15 mouse cellular contexts compared by ENCODE assay signal in genomic region chr15:103245616-103246015, GRCm38 (mm10). TPM values are rescaled to one million over a fixed set of nuclear protein-coding genes. Genes with fewer than 3 reads are reported as not detected.
A peak's percentile ranks its signal among the peaks of the same experiment; 100 is the strongest.
DNase-seq lines count a peak whose midpoint lies in the region; ATAC-seq and TF ChIP-seq lines count a peak whose summit lies in the region.
"Had no signal": no experiment of that assay in that cellular context is flagged by ENCODE, and none has a peak within 500 bp of the region (broad histone marks: within the 10 kb centered on the region; RNA-seq: fewer than 3 reads in every experiment).

No protein-coding gene starts in this region.

- TF ChIP-seq CTCF in MEL (IDR thresholded peaks at IDR 0.05 in 2 of 3, conservative IDR thresholded peaks at IDR 0.05 in 1 of 3; ENCODE audit: control insufficient read depth in 1 of 3, insufficient read depth in 1 of 3, low read depth in 2 of 3, low read length in 3 of 3, poor library complexity in 1 of 3, severe bottlenecking in 1 of 3), result no peak
- TF ChIP-seq CTCF in embryonic fibroblast, embryonic 13.5 days (IDR thresholded peaks at IDR 0.05; ENCODE audit: borderline replicate concordance, insufficient read depth, low read length), result no peak

- WGBS in heart, embryonic 15.5 days, result 40% methylated on average over 6 of the region's 6 CpGs
- 35% methylated on average over 6 of the region's 6 CpGs for WGBS in liver, embryonic 15.5 days (ENCODE audit: insufficient replicate concordance)

- ATAC-seq in heart, embryonic 15.5 days (replicated peaks; ENCODE audit: insufficient number of reproducible peaks, insufficient read depth, low FRiP score, low read depth), result no peak
- ATAC-seq in liver, embryonic 15.5 days (ENCODE audit: insufficient read depth), result peak; percentile 30
- ATAC-seq in megakaryocyte progenitor cell, adult 5-6 weeks (replicated peaks; ENCODE audit: poor library complexity), result no peak
- ATAC-seq: CD4-positive, CD25-positive, alpha-beta regulatory T cell, adult 4 months; intestine, embryonic 15.5 days had no signal

- peaks cover 28% of the 10 kb centered on the region for H3K4me1 ChIP-seq in heart, embryonic 15.5 days (replicated peaks)
- no peaks in the 10 kb centered on the region for H3K4me1 ChIP-seq in MEL (ENCODE audit: control insufficient read depth in 1 of 2, insufficient read depth in 2 of 2, low read length in 2 of 2)
- H3K4me1 ChIP-seq in embryonic fibroblast, embryonic 13.5 days (ENCODE audit: control insufficient read depth, insufficient read depth, low read length), result no peaks in the 10 kb centered on the region
- peaks cover 70% of the 10 kb centered on the region for H3K4me1 ChIP-seq in liver, embryonic 15.5 days (replicated peaks)

- peak overlapping the region; percentile 21; the same call in 1 of the 2 replicates for H3K27ac ChIP-seq in heart, embryonic 15.5 days
- peak overlapping the region; percentile 39 for H3K27ac ChIP-seq in MEL (ENCODE audit: control insufficient read depth, low read depth, low read length)
- H3K27ac ChIP-seq in embryonic fibroblast, embryonic 13.5 days (ENCODE audit: insufficient read depth, low read length), result no peak overlapping the region
- H3K27ac ChIP-seq in liver, embryonic 15.5 days (replicated peaks), result peak overlapping the region; percentile 63
- H3K27ac ChIP-seq: intestine, embryonic 15.5 days; neural tube, embryonic 13.5 days had no signal

- TF ChIP-seq POLR2A in MEL (IDR thresholded peaks at IDR 0.05; ENCODE audit: control insufficient read depth in 1 of 2, insufficient read depth in 1 of 2, low read depth in 1 of 2, low read length in 2 of 2, poor library complexity in 1 of 2), result no peak; a peak in 1 of 4 replicates
- TF ChIP-seq POLR2A in embryonic fibroblast, embryonic 13.5 days (IDR thresholded peaks at IDR 0.05; ENCODE audit: low read depth, low read length), result peak; percentile 36; the same call in 1 of the 2 replicates

- no peaks in the 10 kb centered on the region for H3K27me3 ChIP-seq in heart, embryonic 15.5 days
- H3K27me3 ChIP-seq in MEL (ENCODE audit: control insufficient read depth in 1 of 2, insufficient read depth in 2 of 2, low read length in 2 of 2), result no peaks in the 10 kb centered on the region
- H3K27me3 ChIP-seq in liver, embryonic 15.5 days, result no peaks in the 10 kb centered on the region
- H3K27me3 ChIP-seq: intestine, embryonic 15.5 days; neural tube, embryonic 13.5 days had no signal

- no peaks in the 10 kb centered on the region for H3K9me3 ChIP-seq in heart, embryonic 15.5 days (replicated peaks)
- H3K9me3 ChIP-seq in MEL (replicated peaks; ENCODE audit: insufficient read depth, low read length), result no peaks in the 10 kb centered on the region
- H3K9me3 ChIP-seq in liver, embryonic 15.5 days (replicated peaks), result no peaks in the 10 kb centered on the region
- H3K9me3 ChIP-seq: intestine, embryonic 15.5 days; neural tube, embryonic 13.5 days had no signal

- H3K4me3 ChIP-seq in heart, embryonic 15.5 days, result no peak overlapping the region
- H3K4me3 ChIP-seq in MEL (ENCODE audit: control insufficient read depth in 1 of 2, insufficient read depth in 1 of 2, low read depth in 2 of 2, low read length in 2 of 2), result peak overlapping the region in 1 of 2 experiments; percentile 7; a peak in 1 of 4 replicates
- H3K4me3 ChIP-seq in embryonic fibroblast, embryonic 13.5 days (ENCODE audit: insufficient read depth, low read length), result no peak overlapping the region; the same call in 1 of the 2 replicates
- H3K4me3 ChIP-seq in liver, embryonic 15.5 days (replicated peaks), result peak overlapping the region; percentile 2
- H3K4me3 ChIP-seq: intestine, embryonic 15.5 days; neural tube, embryonic 13.5 days had no signal

- H3K9ac ChIP-seq in heart, embryonic 15.5 days, result no peak overlapping the region
- H3K9ac ChIP-seq in MEL (ENCODE audit: control insufficient read depth, low read depth, low read length, poor library complexity, severe bottlenecking), result peak overlapping the region; percentile 14; the same call in 1 of the 2 replicates
- no peak overlapping the region; the same call in 1 of the 2 replicates for H3K9ac ChIP-seq in liver, embryonic 15.5 days
- H3K9ac ChIP-seq: intestine, embryonic 15.5 days; neural tube, embryonic 13.5 days had no signal

- no peak for TF ChIP-seq EP300 in MEL (IDR thresholded peaks at IDR 0.05; ENCODE audit: low read depth in 1 of 2, low read length in 2 of 2)

- no peak for TF ChIP-seq RAD21 in MEL (IDR thresholded peaks at IDR 0.05; ENCODE audit: low read depth, low read length)

- H3K4me2 ChIP-seq in heart, embryonic 15.5 days, result no peak overlapping the region
- H3K4me2 ChIP-seq in liver, embryonic 15.5 days, result peak overlapping the region; percentile 55

- peaks cover 70% of the 10 kb centered on the region for H3K36me3 ChIP-seq in heart, embryonic 15.5 days
- H3K36me3 ChIP-seq in MEL (ENCODE audit: control insufficient read depth in 1 of 2, insufficient read depth in 2 of 2, low read length in 2 of 2), result peaks cover 0 to 14% of the 10 kb centered on the region in 2 experiments
- H3K36me3 ChIP-seq in liver, embryonic 15.5 days (replicated peaks), result peaks cover 92% of the 10 kb centered on the region

- H3K79me2 ChIP-seq in MEL (ENCODE audit: control insufficient read depth, insufficient read depth, low read length, poor library complexity), result peaks cover 41% of the 10 kb centered on the region

- intact Hi-C loops in heart, postnatal 36 days (cut with DNase I), result loop anchor here (5.0 kb wide), 1 partner anchor 37 kb away; no protein-coding TSS in a partner anchor

- DNase-seq in heart, postnatal 36 days, result no peak
- DNase-seq in MEL (ENCODE audit: low read depth, low spot score), result peak; percentile 31
- DNase-seq in right cerebral cortex, postnatal 4 days, result no peak
- DNase-seq: adrenal gland, adult 2 months; cerebellum, adult 9-11 months; kidney, postnatal 25 days; midbrain, embryonic 14.5 days had no signal

TF ChIP-seq in MEL, 35 proteins besides CTCF, POLR2A, EP300 and RAD21 (continues in another document):
- TF ChIP-seq TAL1 (IDR thresholded peaks at IDR 0.05; ENCODE audit: low read length), result peak; percentile 11; the same call in 1 of the 2 replicates
- TF ChIP-seq MYB (IDR thresholded peaks at IDR 0.05; ENCODE audit: low read depth, low read length), result no peak
- TF ChIP-seq CHD1 (IDR thresholded peaks at IDR 0.05; ENCODE audit: low read depth, low read length), result no peak
- TF ChIP-seq USF1 (IDR thresholded peaks at IDR 0.05; ENCODE audit: low read depth, low read length), result no peak
- TF ChIP-seq ELF1 (IDR thresholded peaks at IDR 0.05; ENCODE audit: low read depth, low read length), result no peak
- 0 out of 2 replicates have a peak, but pooled peaks have one; percentile 45 for TF ChIP-seq POLR2AphosphoS2 (IDR thresholded peaks at IDR 0.05; ENCODE audit: low read length)
- TF ChIP-seq ZMIZ1 (IDR thresholded peaks at IDR 0.05; ENCODE audit: low read depth, low read length), result no peak
- TF ChIP-seq NRF1 (IDR thresholded peaks at IDR 0.05; ENCODE audit: insufficient read depth, low read depth, low read length, poor library complexity, severe bottlenecking), result no peak

RNA-seq across cellular contexts. Expression of gene Hnrnpa1, which starts 5.4 kb away (rescaled TPM):
- polyA plus RNA-seq in heart, embryonic 15.5 days (2015; fragmentation: Nextera tagmentation; extraction: Ambion mirVana), result 367 and 376 TPM in 2 replicates
- 100 to 1,000 TPM; 140 to 154 TPM for total RNA-seq in heart, postnatal 36 days (2021)
- total RNA-seq in MEL (2012; rRNA removed), result 322 and 402 TPM in 2 replicates
- 100 to 1,000 TPM in 1 of 2 experiments, not detected in 1; 900 TPM for polyA plus RNA-seq in MEL (2012; ENCODE audit: insufficient read depth in 1 of 2, insufficient read length in 2 of 2, low read depth in 1 of 2, low replicate concordance in 2 of 2, missing spikeins in 1 of 2)
- 509 and 719 TPM in 2 replicates for polyA plus RNA-seq in embryonic fibroblast, embryonic 13.5 days (2011; ENCODE audit: insufficient read length, low read depth, missing spikeins)
- polyA plus RNA-seq in liver, embryonic 15.5 days (2015; fragmentation: Nextera tagmentation; extraction: Ambion mirVana), result 193 and 220 TPM in 2 replicates
- total RNA-seq in megakaryocyte progenitor cell, adult 5-6 weeks (2015), result 700 and 701 TPM in 2 replicates
- 1,324 and 1,596 TPM in 2 replicates for total RNA-seq in megakaryocyte progenitor cell, adult 5-6 weeks (2017)

RNA-seq across cellular contexts. Expression of gene Cbx5, which starts 6.0 kb away (rescaled TPM):
- 80.0 and 84.2 TPM in 2 replicates for polyA plus RNA-seq in heart, embryonic 15.5 days (2015; fragmentation: Nextera tagmentation; extraction: Ambion mirVana)
- total RNA-seq in heart, postnatal 36 days (2021), result 10 to 100 TPM; 54.2 to 58.7 TPM
- 39.8 and 40.5 TPM in 2 replicates for total RNA-seq in MEL (2012; rRNA removed)
- polyA plus RNA-seq in MEL (2012; ENCODE audit: insufficient read depth in 1 of 2, insufficient read length in 2 of 2, low read depth in 1 of 2, low replicate concordance in 2 of 2, missing spikeins in 1 of 2), result 10 to 100 TPM; 42.4 to 67.1 TPM
- 132 and 172 TPM in 2 replicates for polyA plus RNA-seq in embryonic fibroblast, embryonic 13.5 days (2011; ENCODE audit: insufficient read length, low read depth, missing spikeins)
- polyA plus RNA-seq in liver, embryonic 15.5 days (2015; fragmentation: Nextera tagmentation; extraction: Ambion mirVana), result 44.5 and 49.2 TPM in 2 replicates
- 112 and 119 TPM in 2 replicates for total RNA-seq in megakaryocyte progenitor cell, adult 5-6 weeks (2015)
- 194 and 261 TPM in 2 replicates for total RNA-seq in megakaryocyte progenitor cell, adult 5-6 weeks (2017)

RNA-seq across cellular contexts. Expression of gene Nfe2, which starts 12.6 kb away (rescaled TPM):
- polyA plus RNA-seq in heart, embryonic 15.5 days (2015; fragmentation: Nextera tagmentation; extraction: Ambion mirVana), result 1.9 and 5.0 TPM in 2 replicates
- under 1 TPM; 0.67 to 0.73 TPM for total RNA-seq in heart, postnatal 36 days (2021)
- 63.9 and 74.6 TPM in 2 replicates for total RNA-seq in MEL (2012; rRNA removed)
- 100 to 1,000 TPM in 1 of 2 experiments, not detected in 1; 103 TPM for polyA plus RNA-seq in MEL (2012; ENCODE audit: insufficient read depth in 1 of 2, insufficient read length in 2 of 2, low read depth in 1 of 2, low replicate concordance in 2 of 2, missing spikeins in 1 of 2)
- polyA plus RNA-seq in embryonic fibroblast, embryonic 13.5 days (2011; ENCODE audit: insufficient read length, low read depth, missing spikeins), result not detected in 2 replicates
- 207 and 217 TPM in 2 replicates for polyA plus RNA-seq in liver, embryonic 15.5 days (2015; fragmentation: Nextera tagmentation; extraction: Ambion mirVana)
- 115 and 140 TPM in 2 replicates for total RNA-seq in megakaryocyte progenitor cell, adult 5-6 weeks (2015)
- 126 and 148 TPM in 2 replicates for total RNA-seq in megakaryocyte progenitor cell, adult 5-6 weeks (2017)
- total RNA-seq: layer of hippocampus, postnatal 25 days had no signal

RNA-seq across cellular contexts. Expression of gene Copz1, which starts 26.9 kb away (rescaled TPM):
- polyA plus RNA-seq in heart, embryonic 15.5 days (2015; fragmentation: Nextera tagmentation; extraction: Ambion mirVana), result 145 and 168 TPM in 2 replicates
- 10 to 100 TPM; 56.6 to 56.9 TPM for total RNA-seq in heart, postnatal 36 days (2021)
- total RNA-seq in MEL (2012; rRNA removed), result 46.7 and 48.0 TPM in 2 replicates
- polyA plus RNA-seq in MEL (2012; ENCODE audit: insufficient read depth in 1 of 2, insufficient read length in 2 of 2, low read depth in 1 of 2, low replicate concordance in 2 of 2, missing spikeins in 1 of 2), result 100 to 1,000 TPM; 117 to 822 TPM
- 141 and 143 TPM in 2 replicates for polyA plus RNA-seq in embryonic fibroblast, embryonic 13.5 days (2011; ENCODE audit: insufficient read length, low read depth, missing spikeins)
- 196 and 203 TPM in 2 replicates for polyA plus RNA-seq in liver, embryonic 15.5 days (2015; fragmentation: Nextera tagmentation; extraction: Ambion mirVana)
- total RNA-seq in megakaryocyte progenitor cell, adult 5-6 weeks (2015), result 245 and 256 TPM in 2 replicates
- total RNA-seq in megakaryocyte progenitor cell, adult 5-6 weeks (2017), result 75.9 and 91.4 TPM in 2 replicates

Comparison
In these comparisons a context has a peak if more than half of its experiments do, and no peak if none do; other contexts are left out.
1. RNA of gene Nfe2, which starts 12.6 kb away (polyA plus RNA-seq): 207 to 217 TPM in liver, embryonic 15.5 days and 103 TPM in MEL; 1.9 to 5.0 TPM in heart, embryonic 15.5 days and not detected in embryonic fibroblast, embryonic 13.5 days; every median in the first group is over 10 times any median in the second.